Mouse (Mus musculus): ENCODE measurements at regions not wholly inside any gene's neighbourhood (a gene's known extent, or its start where the extent isn't known, plus 50 kb on each side); places are given as distances from the start of the nearest gene placed in this dataset.

- TF ChIP-seq EP300 (IDR thresholded peaks at IDR 0.05; ENCODE audit: low read depth) (no peak), CTCF (IDR thresholded peaks at IDR 0.05; ENCODE audit: low read depth) (no peak)
- no peaks in the 10 kb centered on the region for H3K27me3 ChIP-seq (ENCODE audit: control insufficient read depth, insufficient read depth, low read length)
Observed at GRCm38 (mm10) chr5:149338016-149338696, 73.4 kb upstream of the Medag start.

GRCm38 (mm10) chr5:149338697-149339078, 72.9 kb upstream of the Medag start:
- no peak for ATAC-seq (ENCODE audit: insufficient read depth)
- TF ChIP-seq CTCF (IDR thresholded peaks at IDR 0.05; ENCODE audit: low read depth) (no peak), EP300 (IDR thresholded peaks at IDR 0.05; ENCODE audit: low read depth) (no peak)

More at GRCm38 (mm10) chr5:149338016-149338696, 73.4 kb upstream of the Medag start:
- Histone ChIP-seq H3K36me3 (replicated peaks; ENCODE audit: control insufficient read depth, insufficient read depth, low read depth) (no peaks in the 10 kb centered on the region), H3K9me3 (ENCODE audit: control insufficient read depth, low read length) (no peaks in the 10 kb centered on the region), H3K4me3 (ENCODE audit: insufficient read depth in 1 of 2, low read depth in 2 of 2, low read length in 2 of 2) (no peak overlapping the region), H3K27ac (no peak overlapping the region), H3K4me2 (ENCODE audit: low read depth) (no peak overlapping the region), H3K4me1 (replicated peaks; ENCODE audit: control insufficient read depth in 2 of 2, insufficient read depth in 2 of 2, low read length in 1 of 2) (peaks cover 0 to under 1% of the 10 kb centered on the region in 2 experiments; a peak in 2 of 4 replicates), H3K9ac (replicated peaks) (no peak overlapping the region)
- no peak for ATAC-seq (ENCODE audit: insufficient read depth)
- no peak for DNase-seq (ENCODE audit: low read depth in 3 of 3, low spot score in 3 of 3)
- 69% methylated on average over 15 of the region's 15 CpGs for WGBS (ENCODE audit: insufficient replicate concordance)

GRCm38 (mm10) chr5:149340361-149340760, 71.2 kb upstream of the Medag start:
- no peak overlapping the region for H3K27ac ChIP-seq
- no peak overlapping the region for H3K4me3 ChIP-seq (ENCODE audit: insufficient read depth in 1 of 2, low read depth in 2 of 2, low read length in 2 of 2)
- H3K4me2 ChIP-seq (ENCODE audit: low read depth) = no peak overlapping the region
- H3K9me3 ChIP-seq (ENCODE audit: control insufficient read depth, low read length) = no peaks in the 10 kb centered on the region
- H3K36me3 ChIP-seq (replicated peaks; ENCODE audit: control insufficient read depth, insufficient read depth, low read depth) = no peaks in the 10 kb centered on the region
- no peak for TF ChIP-seq CTCF (IDR thresholded peaks at IDR 0.05; ENCODE audit: low read depth)
- TF ChIP-seq EP300 (IDR thresholded peaks at IDR 0.05; ENCODE audit: low read depth) = no peak
- no peaks in the 10 kb centered on the region for H3K27me3 ChIP-seq (ENCODE audit: control insufficient read depth, insufficient read depth, low read length)
- DNase-seq (ENCODE audit: low read depth in 3 of 3, low spot score in 3 of 3) = no peak
- WGBS (ENCODE audit: insufficient replicate concordance) = 62% methylated on average over 7 of the region's 7 CpGs
- no peak overlapping the region for H3K9ac ChIP-seq (replicated peaks)
- ATAC-seq (ENCODE audit: insufficient read depth) = no peak
- no peaks in the 10 kb centered on the region for H3K4me1 ChIP-seq (replicated peaks; ENCODE audit: control insufficient read depth in 2 of 2, insufficient read depth in 2 of 2, low read length in 1 of 2)

More at GRCm38 (mm10) chr5:149338697-149339078, 72.9 kb upstream of the Medag start:
- Histone ChIP-seq H3K27me3 (ENCODE audit: control insufficient read depth, insufficient read depth, low read length) (no peaks in the 10 kb centered on the region), H3K4me3 (ENCODE audit: insufficient read depth in 1 of 2, low read depth in 2 of 2, low read length in 2 of 2) (no peak overlapping the region), H3K36me3 (replicated peaks; ENCODE audit: control insufficient read depth, insufficient read depth, low read depth) (no peaks in the 10 kb centered on the region), H3K9me3 (ENCODE audit: control insufficient read depth, low read length) (no peaks in the 10 kb centered on the region), H3K4me2 (ENCODE audit: low read depth) (no peak overlapping the region), H3K4me1 (replicated peaks; ENCODE audit: control insufficient read depth in 2 of 2, insufficient read depth in 2 of 2, low read length in 1 of 2) (no peaks in the 10 kb centered on the region), H3K27ac (no peak overlapping the region), H3K9ac (replicated peaks) (no peak overlapping the region)
- DNase-seq (ENCODE audit: low read depth in 3 of 3, low spot score in 3 of 3) = no peak
- WGBS (ENCODE audit: insufficient replicate concordance) = 70% methylated on average over 5 of the region's 5 CpGs

- DNase-seq (ENCODE audit: low read depth in 3 of 3, low spot score in 3 of 3) = no peak
- Histone ChIP-seq H3K27me3 (ENCODE audit: control insufficient read depth, insufficient read depth, low read length) (no peaks in the 10 kb centered on the region), H3K9me3 (ENCODE audit: control insufficient read depth, low read length) (no peaks in the 10 kb centered on the region), H3K9ac (replicated peaks) (no peak overlapping the region), H3K4me2 (ENCODE audit: low read depth) (no peak overlapping the region), H3K27ac (no peak overlapping the region), H3K4me3 (ENCODE audit: insufficient read depth in 1 of 2, low read depth in 2 of 2, low read length in 2 of 2) (no peak overlapping the region), H3K4me1 (replicated peaks; ENCODE audit: control insufficient read depth in 2 of 2, insufficient read depth in 2 of 2, low read length in 1 of 2) (no peaks in the 10 kb centered on the region), H3K36me3 (replicated peaks; ENCODE audit: control insufficient read depth, insufficient read depth, low read depth) (no peaks in the 10 kb centered on the region)
- 59% methylated on average over 6 of the region's 6 CpGs for WGBS (ENCODE audit: insufficient replicate concordance)
- TF ChIP-seq CTCF (IDR thresholded peaks at IDR 0.05; ENCODE audit: low read depth) = no peak
- no peak for TF ChIP-seq EP300 (IDR thresholded peaks at IDR 0.05; ENCODE audit: low read depth)
- ATAC-seq (ENCODE audit: insufficient read depth) = no peak
Observed at GRCm38 (mm10) chr5:149341461-149341860, 70.1 kb upstream of the Medag start.

- TF ChIP-seq EP300 (IDR thresholded peaks at IDR 0.05; ENCODE audit: low read depth) (no peak), CTCF (IDR thresholded peaks at IDR 0.05; ENCODE audit: low read depth) (no peak)
- no peak for DNase-seq (ENCODE audit: low read depth in 3 of 3, low spot score in 3 of 3)
- WGBS (ENCODE audit: insufficient replicate concordance) = 64% methylated on average over 21 of the region's 21 CpGs
- Histone ChIP-seq H3K27ac (no peak overlapping the region), H3K27me3 (ENCODE audit: control insufficient read depth, insufficient read depth, low read length) (no peaks in the 10 kb centered on the region), H3K9me3 (ENCODE audit: control insufficient read depth, low read length) (no peaks in the 10 kb centered on the region), H3K4me2 (ENCODE audit: low read depth) (no peak overlapping the region), H3K4me3 (ENCODE audit: insufficient read depth in 1 of 2, low read depth in 2 of 2, low read length in 2 of 2) (no peak overlapping the region), H3K36me3 (replicated peaks; ENCODE audit: control insufficient read depth, insufficient read depth, low read depth) (no peaks in the 10 kb centered on the region), H3K9ac (replicated peaks) (no peak overlapping the region), H3K4me1 (replicated peaks; ENCODE audit: control insufficient read depth in 2 of 2, insufficient read depth in 2 of 2, low read length in 1 of 2) (no peaks in the 10 kb centered on the region)
- ATAC-seq (ENCODE audit: insufficient read depth) = no peak
Observed at GRCm38 (mm10) chr5:149343610-149344527, 67.7 kb upstream of the Medag start.
